Mouse (Mus musculus) adrenal gland, adult 8-10 months (tissue): ENCODE measurements around the gene Heatr4. TPM values are rescaled to one million over a fixed set of nuclear protein-coding genes. Genes with fewer than 3 reads are reported as not detected.
"Not testable (repeated sequence)": the region's sequence is repeated elsewhere in the genome, so short reads cannot be mapped to it uniquely, and the experiment has no call there.

ENCODE experiments used
- DNase-seq: peaks from one replicate; pipeline ENCODE4 v3.0.0; 2022
- total RNA-seq, 4 experiments: library from RNA; stranded (reverse); gene quantifications; 2 replicates each; pipeline ENCODE4 v1.2.4; 2022

Heatr4 gene
- not detected for total RNA-seq

- no peak for DNase-seq
Observed at GRCm38 (mm10) chr12:83984752-83985151, at the start of gene Heatr4. TSS of gene Heatr4 (minus strand) at chr12:83984852.

GRCm38 (mm10) chr12:84034108-84034507 is 49.5 kb upstream of the Heatr4 start:
- DNase-seq, result no peak

- not testable (repeated sequence) for DNase-seq
Observed at GRCm38 (mm10) chr12:84033302-84033701, 48.6 kb upstream of the Heatr4 start.

- DNase-seq, result no peak
Observed at GRCm38 (mm10) chr12:84032854-84033253, 48.2 kb upstream of the Heatr4 start.

GRCm38 (mm10) chr12:84030659-84031332 is 46.1 kb upstream of the Heatr4 start:
- peak; percentile 65 for DNase-seq

GRCm38 (mm10) chr12:84029043-84029442 is 44.4 kb upstream of the Heatr4 start:
- DNase-seq, result not testable (repeated sequence)

- not testable (repeated sequence) for DNase-seq
Observed at GRCm38 (mm10) chr12:84028328-84028727, 43.7 kb upstream of the Heatr4 start.

GRCm38 (mm10) chr12:84025888-84026287 is 41.2 kb upstream of the Heatr4 start:
- no peak for DNase-seq

- DNase-seq, result no peak
Observed at GRCm38 (mm10) chr12:84023052-84023745, 38.5 kb upstream of the Heatr4 start.

GRCm38 (mm10) chr12:84022266-84022665 is 37.6 kb upstream of the Heatr4 start:
- not testable (repeated sequence) for DNase-seq

GRCm38 (mm10) chr12:84020528-84020927 is 35.9 kb upstream of the Heatr4 start:
- DNase-seq, result peak; percentile 61

GRCm38 (mm10) chr12:84013701-84014100 is 29.0 kb upstream of the Heatr4 start:
- DNase-seq, result no peak

- DNase-seq, result no peak
Observed at GRCm38 (mm10) chr12:84013130-84013529, 28.5 kb upstream of the Heatr4 start.

GRCm38 (mm10) chr12:84011251-84012040 is 26.8 kb upstream of the Heatr4 start:
- peak; percentile 78 for DNase-seq

- no peak for DNase-seq
Observed at GRCm38 (mm10) chr12:84010201-84010600, 25.5 kb upstream of the Heatr4 start.

- DNase-seq, result peak; percentile 30
Observed at GRCm38 (mm10) chr12:84009171-84009965, 24.7 kb upstream of the Heatr4 start, which contains the start of gene Acot1. TSS of gene Acot1 (plus strand) at chr12:84009490.

- no peak for DNase-seq
Observed at GRCm38 (mm10) chr12:84008729-84009128, 24.1 kb upstream of the Heatr4 start.

- DNase-seq, result no peak
Observed at GRCm38 (mm10) chr12:84008251-84008650, 23.6 kb upstream of the Heatr4 start.

- DNase-seq, result no peak
Observed at GRCm38 (mm10) chr12:84003866-84004265, 19.2 kb upstream of the Heatr4 start.

- DNase-seq, result no peak
Observed at GRCm38 (mm10) chr12:84000418-84000817, 15.8 kb upstream of the Heatr4 start.

- DNase-seq, result peak; percentile 39
Observed at GRCm38 (mm10) chr12:83999237-83999636, 14.6 kb upstream of the Heatr4 start.
